Mouse (Mus musculus) myocyte (in vitro differentiated cells): ENCODE data around the gene Dpf2.

Source experiments
- CEBPB ChIP-seq: IDR thresholded peaks from 2 replicates; pipeline ENCODE4 v1.6.1; 2011; ENCODE audit warnings: mild to moderate bottlenecking, moderate library complexity; ENCODE audit not compliant: poor library complexity, insufficient read depth, severe bottlenecking
- E2F4 ChIP-seq: IDR thresholded peaks from one replicate; pipeline ENCODE4 v1.6.1; 2011; ENCODE audit warnings: mild to moderate bottlenecking, control low read depth, moderate library complexity; ENCODE audit not compliant: insufficient read depth
- MYOD1 ChIP-seq, 3 experiments: IDR thresholded peaks; one replicate each; pipeline ENCODE4 v1.6.1; 2011; ENCODE audit warnings: control low read depth in 2 of 3, low read depth in 2 of 3, mild to moderate bottlenecking in 2 of 3, moderate library complexity in 1 of 3; ENCODE audit not compliant: insufficient read length in 2 of 3, control insufficient read depth in 1 of 3
- MYOG ChIP-seq, 3 experiments: IDR thresholded peaks; one replicate each; pipeline ENCODE4 v1.6.1; 2011; ENCODE audit warnings: control low read depth in 2 of 3, low read depth in 2 of 3, mild to moderate bottlenecking in 2 of 3; ENCODE audit not compliant: insufficient read length in 2 of 3, control insufficient read depth in 1 of 3, insufficient read depth in 1 of 3
- POLR2A ChIP-seq: IDR thresholded peaks from one replicate; pipeline ENCODE4 v1.6.1; 2011; ENCODE audit warnings: low read depth, mild to moderate bottlenecking, control low read depth, moderate library complexity; ENCODE audit not compliant: insufficient read length
- REST ChIP-seq: IDR thresholded peaks from one replicate; pipeline ENCODE4 v1.6.1; 2011; ENCODE audit warnings: mild to moderate bottlenecking, control low read depth, moderate library complexity; ENCODE audit not compliant: insufficient read depth, insufficient read length
- TCF3 ChIP-seq: IDR thresholded peaks from one replicate; pipeline ENCODE4 v1.6.1; 2011; ENCODE audit warnings: low read depth, control low read depth; ENCODE audit not compliant: insufficient read length
- USF1 ChIP-seq: IDR thresholded peaks from one replicate; pipeline ENCODE4 v1.6.1; 2011; ENCODE audit warnings: low read depth, mild to moderate bottlenecking, control low read depth, moderate library complexity

DNA sequence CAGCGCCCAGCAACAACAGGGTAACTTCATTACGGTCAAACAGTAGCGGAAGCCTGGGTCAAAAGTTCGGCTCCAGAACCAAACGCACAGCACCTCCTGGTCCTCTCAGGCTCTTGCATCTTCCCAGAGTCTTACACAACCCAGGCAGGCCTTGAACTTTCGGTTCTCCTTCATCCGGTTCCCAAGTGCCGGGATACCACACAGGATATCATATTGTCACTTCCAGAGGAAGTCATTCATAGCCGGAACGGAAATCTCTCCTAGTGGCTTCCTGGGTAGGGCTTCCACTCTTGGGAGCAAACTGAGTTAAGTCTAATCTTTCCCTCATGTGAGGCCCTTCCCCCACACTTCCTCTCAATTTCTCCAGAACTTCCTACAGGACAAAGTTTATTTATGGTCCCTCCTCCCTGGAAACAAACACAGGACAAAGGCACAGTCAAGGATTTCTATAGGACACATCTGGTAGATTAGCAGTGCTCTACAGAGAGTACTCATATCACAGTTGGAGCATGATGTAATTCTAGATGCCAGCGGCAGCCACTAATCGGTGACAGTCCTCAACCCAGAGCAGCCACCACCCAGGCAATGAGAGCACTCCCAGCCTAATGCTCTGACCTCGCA lies 39.4 kb upstream of the Dpf2 start:
- no peak for TF ChIP-seq MYOG (IDR thresholded peaks at IDR 0.05; ENCODE audit: control insufficient read depth in 1 of 3, insufficient read depth in 1 of 3, insufficient read length in 2 of 3, low read depth in 2 of 3)
- TF ChIP-seq USF1: no peak
- no peak for TF ChIP-seq POLR2A
- no peak for TF ChIP-seq CEBPB
- no peak for TF ChIP-seq E2F4
- no peak for TF ChIP-seq MYOD1 (IDR thresholded peaks at IDR 0.05; ENCODE audit: control insufficient read depth in 1 of 3, insufficient read length in 2 of 3, low read depth in 2 of 3)
- no peak for TF ChIP-seq TCF3
- no peak for TF ChIP-seq REST
